Mouse (Mus musculus): ENCODE results near the gene Qprt.
"Not testable (repeated sequence)": the region's sequence is repeated elsewhere in the genome, so short reads cannot be mapped to it uniquely, and the experiment has no call there.

Qprt gene

GRCm38 (mm10) chr7:127099528-127099927 is 22.5 kb downstream of the Qprt start:
- in situ Hi-C loops (cut with MboI, MseI) = no loop called here

GRCm38 (mm10) chr7:127098950-127099349 is 23.1 kb downstream of the Qprt start:
- in situ Hi-C loops (cut with MboI, MseI) = no loop called here

DNA sequence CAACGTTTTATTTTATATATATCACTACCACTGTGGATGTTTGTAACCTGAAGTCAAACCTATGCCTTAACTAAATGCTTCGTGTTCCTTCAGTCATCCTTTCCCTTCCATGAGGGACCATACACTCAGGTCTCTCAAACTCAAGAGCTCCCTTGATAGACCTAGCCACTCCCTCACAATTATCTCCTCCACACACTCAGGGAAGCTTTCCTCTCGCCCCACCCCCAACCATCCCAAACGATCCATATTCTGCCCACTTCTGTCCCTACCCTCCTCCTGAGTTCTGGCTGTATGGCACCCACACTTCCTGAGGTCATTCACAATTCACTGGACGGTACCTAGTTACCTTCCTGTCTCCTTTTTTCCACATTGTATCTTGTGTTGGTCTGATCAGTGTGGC is 23.5 kb downstream of the Qprt start:
- in situ Hi-C loops (cut with MboI, MseI) = no loop called here

- in situ Hi-C loops (cut with MboI, MseI) = no loop called here
Observed at GRCm38 (mm10) chr7:127096456-127096855, 25.6 kb downstream of the Qprt start.

- in situ Hi-C loops (cut with MboI, MseI) = no loop called here
Observed at GRCm38 (mm10) chr7:127093914-127094313, 28.1 kb downstream of the Qprt start.

DNA sequence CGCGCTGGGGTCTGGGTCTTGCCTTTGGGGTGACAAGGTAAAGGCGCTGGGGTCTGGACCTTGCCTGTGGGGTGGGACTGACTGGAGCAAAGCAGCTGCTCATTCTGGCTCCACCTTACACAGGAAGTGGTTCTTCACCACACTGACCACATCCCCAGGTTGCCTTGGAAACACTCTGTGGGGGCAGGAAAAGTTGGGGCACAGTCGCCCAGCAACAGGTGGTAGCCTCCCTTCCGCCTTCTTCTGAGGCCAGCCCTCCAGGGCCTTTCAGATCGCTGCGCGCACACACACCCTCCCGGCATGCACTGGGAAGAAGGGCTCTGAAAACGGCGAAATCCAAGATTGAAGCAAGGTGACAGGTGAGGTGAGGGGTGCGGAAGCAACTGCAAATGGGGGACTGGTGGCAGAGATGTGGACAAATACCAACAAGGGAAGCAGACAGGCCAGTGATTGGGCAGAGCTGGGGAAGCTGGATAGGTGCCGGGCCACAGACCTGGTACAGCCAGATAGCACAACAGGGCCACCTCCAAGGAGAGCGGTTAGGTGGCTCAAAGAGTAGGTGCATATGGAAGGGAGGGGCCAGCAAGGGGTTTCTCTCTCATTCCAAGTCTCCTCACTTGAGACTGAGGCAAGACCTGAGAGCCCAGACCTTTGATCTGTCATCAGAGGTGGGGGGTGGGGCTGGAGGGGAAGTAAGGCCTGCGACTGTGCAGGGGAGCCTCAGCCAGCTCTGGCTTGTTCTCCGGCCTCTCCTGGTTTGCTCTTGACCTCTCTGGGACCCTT is 30.7 kb downstream of the Qprt start, which contains the start of gene AI467606:
TSS of gene AI467606 (plus strand) at position 246 of the 783 bp plus-strand sequence.
- in situ Hi-C loops (cut with MboI, MseI) = no loop called here

- in situ Hi-C loops (cut with MboI, MseI) = no loop called here
Observed at GRCm38 (mm10) chr7:127090154-127091113, 31.6 kb downstream of the Qprt start.

DNA sequence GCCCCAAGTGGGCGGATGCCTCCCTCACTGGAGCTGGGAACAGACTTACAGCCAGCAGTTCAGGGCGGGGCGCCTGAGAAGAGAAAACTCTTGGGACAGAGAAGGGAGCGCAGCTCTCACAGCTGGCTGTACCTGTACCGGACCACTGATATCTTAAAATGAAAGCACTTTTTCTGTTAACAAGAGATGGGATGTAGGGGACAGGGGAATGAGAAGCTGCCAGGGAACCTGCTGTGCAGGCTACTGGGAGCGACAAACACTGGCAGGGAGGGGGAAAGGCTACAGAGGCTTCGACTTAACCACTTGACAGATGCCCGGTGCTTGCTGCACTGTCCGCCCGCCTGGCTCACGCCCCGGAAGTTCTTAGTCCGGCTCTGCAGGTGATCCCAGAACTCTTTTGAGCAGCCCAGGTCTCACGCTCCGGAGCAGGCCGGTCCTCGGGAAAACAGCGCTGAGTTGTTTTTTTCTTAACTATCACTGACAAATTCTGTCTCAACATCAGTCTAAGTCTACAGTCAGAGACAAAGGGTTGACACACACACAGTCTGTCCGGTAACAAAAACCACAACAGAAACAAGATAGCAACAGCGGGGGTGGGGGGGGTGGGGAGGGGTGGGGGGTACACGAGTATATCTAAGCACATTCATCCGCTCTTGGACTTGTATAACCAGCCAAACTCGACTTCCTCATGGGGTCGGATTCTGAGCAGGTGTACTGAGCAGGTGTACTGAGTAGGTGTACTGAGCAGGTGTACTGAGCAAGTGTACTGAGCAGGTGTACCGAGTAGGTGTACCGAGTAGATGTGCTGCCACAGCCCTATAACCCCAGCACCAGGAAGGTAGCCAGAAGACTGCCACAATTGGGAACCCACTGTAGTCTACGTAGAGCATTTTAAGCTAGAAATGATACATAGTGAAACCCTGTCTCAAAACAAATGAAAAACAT is 32.9 kb downstream of the Qprt start:
- in situ Hi-C loops (cut with MboI, MseI) = no loop called here

- in situ Hi-C loops (cut with MboI, MseI) = no loop called here
Observed at GRCm38 (mm10) chr7:127088083-127088482, 33.9 kb downstream of the Qprt start.

- in situ Hi-C loops (cut with MboI, MseI) = not testable (repeated sequence)
Observed at GRCm38 (mm10) chr7:127087278-127088010, 34.6 kb downstream of the Qprt start, which contains the start of gene Zg16. Gene Zg16 (minus strand): TSS chr7:127087328.

DNA sequence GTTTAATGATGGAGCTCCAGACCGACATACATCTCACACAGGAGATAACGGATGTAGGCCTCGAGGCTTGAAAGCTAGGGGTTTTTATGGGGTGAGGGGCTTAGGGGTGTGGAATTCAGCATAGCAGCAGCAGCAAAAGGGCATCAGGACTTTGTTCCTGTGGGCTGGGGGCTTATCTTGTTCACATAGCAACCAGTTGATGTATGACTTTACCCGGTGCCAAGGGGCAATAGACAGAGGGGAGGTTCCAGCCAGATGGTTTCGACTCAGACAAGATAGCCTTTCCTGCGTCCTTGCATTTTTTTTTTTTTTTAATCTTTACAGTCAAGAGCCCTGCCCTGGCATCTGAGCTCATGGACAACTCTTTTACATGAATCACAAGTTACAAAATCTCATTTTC is 36.3 kb downstream of the Qprt start:
- in situ Hi-C loops (cut with MboI, MseI) = not testable (repeated sequence)

DNA sequence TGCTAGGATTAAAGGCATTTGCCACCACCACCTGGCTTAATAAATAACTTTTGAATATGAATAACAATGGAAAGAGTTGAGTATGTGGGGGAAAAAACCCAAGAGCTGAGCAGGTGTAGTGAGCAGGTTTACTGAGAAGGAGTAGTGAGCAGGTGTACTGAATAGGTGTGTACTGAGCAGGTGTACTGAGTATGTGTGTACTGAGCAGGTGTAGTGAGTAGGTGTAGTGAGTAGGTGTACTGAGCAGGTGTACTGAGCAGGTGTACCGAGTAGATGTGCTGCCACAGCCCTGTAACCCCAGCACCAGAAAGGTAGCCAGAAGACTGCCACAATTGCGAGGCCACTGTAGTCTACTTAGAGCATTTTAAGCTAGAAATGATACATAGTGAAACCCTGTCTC is 37.2 kb downstream of the Qprt start:
- in situ Hi-C loops (cut with MboI, MseI) = no loop called here

DNA sequence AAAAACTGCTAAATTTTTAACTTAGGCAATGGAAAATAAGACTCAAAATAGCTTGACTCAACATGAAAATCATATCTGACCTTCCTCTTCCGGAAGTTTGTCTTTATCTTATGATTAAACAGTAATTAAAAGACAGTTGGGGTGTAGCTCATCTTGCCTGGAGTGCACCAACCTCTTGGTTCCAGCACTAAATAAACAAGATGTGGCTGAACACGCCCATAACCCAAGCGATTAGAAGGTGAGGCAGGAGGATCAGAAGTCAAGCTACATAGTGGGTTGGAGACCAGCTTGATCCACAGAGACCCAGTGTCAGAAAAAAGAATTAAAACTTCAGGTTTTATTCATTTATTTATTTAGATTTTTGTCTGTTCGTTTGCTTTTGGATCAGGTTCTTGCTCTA is 38.3 kb downstream of the Qprt start:
- in situ Hi-C loops (cut with MboI, MseI) = no loop called here

DNA sequence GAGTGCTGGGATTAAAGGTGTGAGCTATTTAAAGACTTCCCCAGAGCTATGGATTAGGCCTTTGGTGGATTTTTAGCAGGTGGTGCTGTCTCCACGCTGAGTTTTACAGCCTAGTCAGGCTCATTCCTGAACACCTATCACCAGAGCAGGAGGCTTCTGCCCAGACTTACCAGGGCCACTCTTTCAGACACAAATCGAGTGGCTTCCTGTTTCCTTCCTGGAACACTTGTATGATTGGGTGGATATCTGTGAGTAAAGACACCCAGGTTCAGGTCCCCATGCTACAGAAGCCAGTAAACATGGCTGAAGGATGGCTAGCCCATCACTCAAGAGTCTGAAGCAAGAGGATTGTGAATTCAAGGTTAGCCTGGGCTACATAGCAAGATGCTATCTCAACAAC is 39.0 kb downstream of the Qprt start:
- in situ Hi-C loops (cut with MboI, MseI) = no loop called here

- in situ Hi-C loops (cut with MboI, MseI) = no loop called here
Observed at GRCm38 (mm10) chr7:127082271-127082670, 39.8 kb downstream of the Qprt start.

GRCm38 (mm10) chr7:127080045-127080444 is 42.0 kb downstream of the Qprt start:
- in situ Hi-C loops (cut with MboI, MseI) = no loop called here

DNA sequence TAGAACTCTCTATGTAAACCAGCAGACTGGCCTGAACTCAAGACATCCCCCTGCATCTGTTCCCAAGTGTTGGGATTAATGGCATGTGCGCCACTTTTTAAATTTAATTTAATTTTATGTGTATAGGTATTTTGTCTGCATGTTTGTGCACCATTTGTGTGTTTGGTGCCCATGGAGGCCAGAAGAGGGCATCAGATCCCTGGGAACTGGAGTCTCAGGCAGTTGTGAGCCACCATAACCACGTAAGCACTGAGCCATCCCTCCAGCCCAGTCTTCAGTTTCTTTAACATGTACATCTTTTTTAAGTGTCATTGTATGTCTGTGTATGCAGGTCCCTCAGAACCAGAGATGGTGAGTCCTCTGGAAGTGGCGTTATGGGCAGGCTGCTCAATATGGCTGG is 44.3 kb downstream of the Qprt start:
- in situ Hi-C loops (cut with MboI, MseI) = no loop called here

DNA sequence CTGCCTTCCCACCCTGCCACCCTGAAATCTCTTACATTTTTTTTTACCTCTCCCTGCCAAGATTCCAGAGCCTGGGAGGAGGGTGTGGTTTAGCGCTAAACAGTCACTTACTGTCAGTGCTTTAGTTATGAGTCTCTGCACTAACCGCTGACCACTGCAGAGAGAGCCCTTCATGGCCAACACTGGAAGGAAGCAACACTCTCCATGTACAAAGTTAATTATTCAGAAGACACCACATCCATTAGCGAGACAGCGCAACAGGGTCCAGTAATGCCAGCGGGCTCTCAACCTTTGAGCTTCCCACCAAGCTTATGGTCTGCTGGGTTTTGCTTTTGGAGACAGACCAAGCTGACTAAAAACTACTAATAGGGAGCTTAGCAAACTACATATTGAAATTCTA is 45.8 kb downstream of the Qprt start:
- in situ Hi-C loops (cut with MboI, MseI) = no loop called here

DNA sequence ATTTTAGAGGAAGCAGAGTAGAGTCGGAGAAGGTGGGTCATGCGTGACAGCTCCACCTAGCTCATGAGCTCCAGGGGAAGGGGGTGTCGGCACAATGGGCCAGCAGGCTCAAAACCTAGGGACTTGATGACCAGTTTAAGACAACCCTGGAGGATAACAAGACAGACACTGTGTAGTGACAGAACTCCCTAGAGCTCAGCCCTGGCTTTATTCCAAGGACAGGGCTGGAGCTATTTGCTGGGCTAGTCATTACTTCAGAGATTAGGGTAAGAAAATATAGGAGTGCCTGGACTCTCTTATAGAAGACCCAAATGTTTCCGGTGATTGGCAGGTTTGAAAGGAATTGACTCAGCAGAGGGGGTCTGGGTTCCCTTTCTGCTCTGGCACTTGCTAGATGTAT is 48.8 kb downstream of the Qprt start:
- in situ Hi-C loops (cut with MboI, MseI) = no loop called here

DNA sequence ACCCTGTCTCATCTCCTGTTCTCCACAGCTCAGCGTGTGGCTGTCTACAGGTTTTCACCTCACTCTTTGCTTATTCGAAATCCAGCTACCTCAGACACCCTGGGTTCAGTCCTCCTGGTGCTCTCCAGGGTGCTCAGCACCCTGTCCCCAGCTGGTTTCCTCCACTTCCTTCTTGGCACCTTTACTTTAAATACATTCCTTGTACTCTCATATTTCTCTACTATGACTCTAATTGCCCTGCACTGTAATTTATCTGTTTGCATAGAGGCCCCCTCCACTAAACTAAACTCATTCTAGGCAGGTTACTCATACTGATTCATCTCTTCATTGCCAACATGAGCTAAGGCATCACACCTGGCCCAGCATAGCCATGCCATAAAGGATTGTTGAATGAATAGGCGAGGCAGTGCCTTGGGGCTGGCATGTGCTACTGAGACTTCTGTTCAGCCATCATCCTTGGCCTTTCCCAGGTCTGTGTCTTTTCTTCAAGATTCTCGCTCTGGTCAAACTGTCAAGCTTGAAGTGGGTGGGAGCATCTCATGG is 51.1 kb downstream of the Qprt start:
- in situ Hi-C loops (cut with MboI, MseI) = no loop called here

Measured in T-helper 1 cell (primary cell).